Mouse (Mus musculus) urinary bladder, postnatal 25 days (tissue): ENCODE measurements around the gene Grxcr1.

ENCODE experiments used
- DNase-seq: peaks from one replicate; pipeline ENCODE4 v3.0.0; 2022; ENCODE audit warnings: low spot score

The Grxcr1 gene

DNA sequence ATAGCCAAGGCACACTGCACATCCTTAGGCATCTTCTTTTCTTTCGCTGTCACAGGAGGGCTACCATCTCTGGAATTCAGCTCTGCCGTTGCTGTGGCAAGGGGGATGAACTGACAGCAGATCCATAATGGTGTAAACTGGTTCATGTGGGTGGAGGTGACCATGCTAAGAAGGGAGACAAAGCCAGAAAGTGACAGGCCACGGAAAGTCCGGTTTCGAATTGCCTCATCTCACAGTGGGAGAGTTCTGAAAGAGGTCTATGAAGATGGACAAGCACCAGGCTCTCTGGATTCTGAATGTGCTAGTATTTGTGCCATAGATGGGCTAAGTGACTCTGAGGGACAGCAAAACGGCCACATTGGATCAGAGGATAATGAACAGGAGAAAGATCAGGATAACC, at the start of gene Grxcr1:
Grxcr1 (plus strand) TSS at position 92 of the 400 bp plus-strand sequence.
- no peak for DNase-seq

DNA sequence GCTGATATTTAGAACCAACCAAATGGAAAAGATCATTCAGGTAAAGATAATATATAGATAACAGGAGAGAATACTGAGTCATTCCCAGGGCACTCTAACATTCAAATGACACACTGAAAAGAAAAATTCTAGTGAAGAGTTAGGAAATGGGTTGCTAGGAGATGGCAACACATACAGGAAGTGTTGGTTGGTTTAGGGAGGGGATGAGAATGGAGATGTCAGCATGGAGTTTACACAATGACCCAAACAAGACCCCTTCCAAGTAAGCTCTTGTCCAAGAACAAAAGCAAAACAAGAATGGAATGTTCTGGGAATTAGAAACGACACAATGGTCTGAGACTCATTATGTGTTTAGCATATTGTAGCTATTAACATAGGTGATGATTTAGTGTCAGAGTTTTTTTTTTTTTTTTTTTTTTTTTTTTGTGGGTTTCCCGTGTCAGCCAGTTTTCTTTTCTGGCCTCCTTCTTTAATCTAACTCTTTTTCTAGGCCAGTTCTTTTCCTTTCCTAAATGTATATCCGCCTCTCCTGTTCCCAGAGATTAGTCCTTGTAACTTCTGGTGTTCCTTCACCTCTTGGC, 49.6 kb upstream of the Grxcr1 start:
- DNase-seq = no peak

DNA sequence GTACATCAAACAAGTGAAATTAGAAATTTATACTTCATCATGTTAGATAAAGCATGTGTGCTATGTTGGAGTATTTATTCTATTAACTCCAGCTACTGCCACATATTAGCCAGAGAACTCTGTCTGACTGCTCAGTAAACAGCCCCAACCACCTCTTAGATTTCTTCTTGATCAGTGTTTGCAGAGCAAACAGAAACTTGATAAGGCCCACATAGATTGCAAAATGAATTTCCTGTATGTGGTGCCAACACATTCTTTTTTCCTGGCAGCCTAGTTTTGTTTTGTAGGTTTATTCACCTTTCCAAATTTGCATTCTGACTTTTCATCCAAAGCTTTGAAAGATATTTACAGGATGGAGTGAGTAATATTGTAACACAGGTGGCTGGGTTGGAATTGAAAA, 41.2 kb upstream of the Grxcr1 start:
- DNase-seq = no peak

DNA sequence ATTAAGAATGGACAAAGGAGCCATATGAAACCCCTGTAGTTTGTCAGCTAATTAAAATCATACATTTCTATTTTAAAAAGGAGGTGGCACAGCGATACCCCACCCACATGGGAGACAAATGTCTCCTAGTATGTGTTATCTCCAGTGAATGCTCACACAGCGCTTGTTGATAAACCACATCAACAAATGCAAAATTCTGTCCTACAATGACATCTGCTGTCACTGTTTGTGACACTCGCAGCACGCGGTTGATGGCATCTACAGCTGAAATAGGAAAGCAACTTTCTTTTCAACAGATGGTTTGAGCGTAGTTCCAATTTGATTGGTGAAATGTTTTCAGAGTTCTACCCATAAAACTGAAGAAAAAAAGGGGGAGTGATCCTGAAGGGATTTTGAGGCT, 29.0 kb upstream of the Grxcr1 start:
- no peak for DNase-seq

- no peak for DNase-seq
Observed at GRCm38 (mm10) chr5:68003904-68004303, 27.7 kb upstream of the Grxcr1 start.

DNA sequence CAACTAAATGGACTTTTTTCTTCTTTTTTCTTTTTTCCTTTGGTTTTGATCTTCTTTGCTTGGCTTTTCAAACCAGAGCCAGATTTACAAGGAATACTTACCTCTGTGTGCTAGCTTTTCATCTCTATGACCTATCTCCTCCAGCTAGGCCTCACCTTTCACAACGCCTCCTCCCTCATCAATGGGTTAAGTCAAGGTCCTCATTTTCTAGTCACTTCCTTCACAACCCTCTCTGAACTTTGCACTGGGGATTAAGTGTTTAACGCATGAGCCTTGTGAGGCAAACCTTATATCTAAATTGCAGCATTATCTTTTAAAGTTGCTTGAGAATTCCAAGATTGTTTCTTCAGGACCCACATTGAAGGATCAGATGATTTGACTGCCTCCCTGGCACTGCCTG, 27.2 kb upstream of the Grxcr1 start:
- no peak for DNase-seq

- DNase-seq = no peak
Observed at GRCm38 (mm10) chr5:68007074-68007473, 24.6 kb upstream of the Grxcr1 start.

GRCm38 (mm10) chr5:68011569-68011968, 20.1 kb upstream of the Grxcr1 start:
- DNase-seq = no peak

- DNase-seq = peak; percentile 76
Observed at GRCm38 (mm10) chr5:68012618-68013017, 19.0 kb upstream of the Grxcr1 start.

DNA sequence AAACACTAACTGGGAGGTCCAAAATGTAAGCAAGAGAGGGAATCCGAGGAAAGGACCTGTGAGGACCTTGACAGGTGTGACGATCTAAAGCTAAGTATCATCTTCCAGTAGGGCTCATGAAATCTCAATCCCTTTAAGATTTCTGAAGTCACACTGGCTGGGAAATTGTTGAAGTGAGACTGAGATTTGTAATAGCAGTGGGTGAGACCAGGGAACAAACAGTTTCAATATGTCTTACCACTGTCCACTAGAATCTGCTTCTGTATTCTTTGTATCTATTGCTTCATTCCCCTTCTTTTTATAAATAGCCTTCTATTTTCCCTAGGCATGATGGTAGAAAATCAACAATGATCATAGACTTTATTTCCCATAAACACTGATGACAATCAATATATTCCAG, 10.8 kb upstream of the Grxcr1 start:
- DNase-seq = no peak

DNA sequence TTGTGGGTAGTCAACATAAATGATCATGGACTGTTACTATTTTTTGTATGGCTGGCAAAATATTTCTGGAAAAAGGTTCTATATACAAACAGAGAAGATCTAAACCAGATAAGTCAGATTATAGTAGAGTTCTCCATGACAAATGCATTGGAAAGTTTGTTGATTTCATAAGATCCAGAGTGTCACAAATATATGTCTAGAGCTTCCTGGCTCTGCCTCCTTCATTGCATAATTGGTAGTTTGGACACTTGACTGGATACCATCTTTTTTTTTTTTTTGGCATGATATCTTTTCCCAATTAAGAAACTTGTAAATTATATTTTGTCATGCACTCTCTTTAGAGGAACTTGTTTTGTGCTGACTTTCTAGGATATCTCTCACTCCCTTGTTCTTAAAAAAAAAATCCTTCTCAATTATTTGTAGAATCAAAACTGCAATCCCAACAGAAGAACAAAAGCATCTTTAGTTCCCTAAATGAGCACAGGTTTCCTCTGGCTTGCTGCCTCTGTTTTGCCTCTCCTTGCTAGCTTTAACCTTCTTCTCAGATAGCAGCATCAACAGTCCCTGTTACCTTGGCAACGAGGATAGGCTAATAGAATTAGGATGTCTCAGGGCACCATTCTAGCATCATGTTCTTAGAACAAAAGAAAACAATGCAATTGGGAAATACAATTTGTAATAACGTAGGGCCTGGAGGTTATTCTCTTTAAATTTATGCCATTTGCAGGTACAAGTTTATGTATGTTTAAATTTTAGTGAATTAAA, 4.8 kb upstream of the Grxcr1 start:
- DNase-seq = no peak

- no peak for DNase-seq
Observed at GRCm38 (mm10) chr5:68027474-68027873, 4.2 kb upstream of the Grxcr1 start.

DNA sequence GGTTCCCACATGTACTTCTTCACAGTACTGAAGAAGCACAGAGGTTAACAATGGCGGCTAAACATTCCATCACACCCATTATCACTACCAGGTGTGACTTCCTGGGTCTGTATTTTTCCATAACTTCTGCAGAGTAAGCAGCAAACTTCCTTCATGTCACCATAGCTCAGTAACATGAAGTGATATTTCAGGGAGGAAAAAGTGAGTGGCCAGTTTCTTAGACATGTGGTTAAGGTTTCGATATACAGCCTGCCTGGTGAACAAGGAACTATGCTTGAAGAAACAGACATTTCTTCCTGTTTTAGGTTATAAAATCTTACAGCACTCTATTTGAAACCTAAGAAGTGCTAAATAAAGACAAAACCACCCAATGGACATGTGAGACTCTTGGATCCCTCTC, 1.7 kb downstream of the Grxcr1 start:
- DNase-seq = no peak

GRCm38 (mm10) chr5:68039077-68039476, 7.4 kb downstream of the Grxcr1 start:
- DNase-seq = no peak

DNA sequence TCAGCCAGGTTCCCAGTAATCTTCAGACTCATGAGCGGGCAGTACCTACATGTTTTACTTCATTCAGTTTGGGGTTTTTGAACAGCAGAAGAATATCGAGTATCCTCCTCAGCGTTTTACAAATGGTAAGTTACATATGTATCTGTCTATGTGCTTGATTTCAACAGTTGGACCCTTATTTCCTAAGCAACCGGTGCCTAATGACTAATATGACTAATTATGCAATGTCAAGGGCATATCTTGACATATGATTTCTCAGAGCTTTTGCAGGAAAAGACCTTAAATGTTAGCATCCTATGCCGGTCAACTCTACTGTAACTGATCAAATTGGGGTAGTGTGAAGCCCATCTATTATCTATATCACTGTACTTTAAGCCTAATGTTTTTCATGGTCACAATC, 11.7 kb downstream of the Grxcr1 start:
- no peak for DNase-seq

- DNase-seq = no peak
Observed at GRCm38 (mm10) chr5:68048783-68049182, 17.1 kb downstream of the Grxcr1 start.

DNA sequence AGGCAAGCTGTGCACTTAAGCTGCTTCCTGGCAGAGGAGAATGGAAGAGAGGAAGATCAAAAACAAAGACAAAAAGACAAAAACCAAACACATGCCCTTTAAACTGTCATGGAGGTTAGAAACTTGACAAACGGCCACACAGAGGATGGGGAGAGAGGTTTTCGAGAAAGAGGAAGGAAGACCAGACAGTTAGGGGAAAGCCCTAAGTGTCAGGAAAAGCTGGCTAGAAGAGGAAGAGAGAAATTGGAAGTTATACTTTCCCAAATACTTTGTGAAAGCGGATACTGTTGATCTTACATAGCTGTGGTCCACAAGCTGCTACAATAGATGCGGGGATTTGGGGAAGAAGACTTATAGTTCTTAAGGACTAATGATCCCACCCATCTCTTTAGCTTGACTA, 17.9 kb downstream of the Grxcr1 start:
- no peak for DNase-seq

DNA sequence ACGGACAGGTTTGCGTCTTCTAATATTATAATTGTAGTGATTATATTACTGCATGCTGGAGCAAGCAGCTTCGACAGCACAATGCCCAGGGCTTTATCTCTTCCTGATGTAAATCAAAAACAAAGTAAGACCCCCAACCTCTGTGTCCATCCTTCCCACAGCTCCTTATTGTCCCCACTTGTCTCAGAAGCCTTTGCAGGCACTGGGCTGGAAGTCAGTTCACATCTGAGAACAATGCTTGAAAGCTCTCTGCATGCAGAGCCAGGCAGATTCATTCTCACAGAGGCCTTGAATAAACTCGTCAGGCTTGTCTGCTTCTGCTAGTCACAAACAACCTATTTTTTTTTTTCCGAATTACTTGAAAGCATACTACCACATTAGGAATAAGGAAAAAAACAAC, 19.5 kb downstream of the Grxcr1 start:
- no peak for DNase-seq

DNA sequence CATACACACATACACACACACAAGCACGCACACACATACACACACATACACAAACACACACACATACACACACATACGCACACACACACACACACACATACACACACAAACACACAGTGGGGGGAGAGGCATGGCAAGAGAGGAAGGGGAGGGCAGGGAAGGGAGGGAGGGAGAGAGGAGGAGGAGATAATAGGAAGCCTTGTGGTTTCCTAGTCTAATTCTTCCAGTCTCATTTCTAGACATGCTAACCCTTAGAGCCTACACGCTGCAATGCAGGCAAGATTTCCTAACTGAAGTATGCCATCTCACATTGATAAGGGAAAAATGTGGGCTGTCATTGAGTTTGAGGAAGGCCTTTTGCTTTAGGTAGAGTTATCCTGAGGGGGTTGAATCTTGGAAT, 25.9 kb downstream of the Grxcr1 start:
- no peak for DNase-seq

GRCm38 (mm10) chr5:68068694-68069093, 37.1 kb downstream of the Grxcr1 start:
- DNase-seq = no peak

GRCm38 (mm10) chr5:68070308-68070707, 38.7 kb downstream of the Grxcr1 start:
- no peak for DNase-seq

DNA sequence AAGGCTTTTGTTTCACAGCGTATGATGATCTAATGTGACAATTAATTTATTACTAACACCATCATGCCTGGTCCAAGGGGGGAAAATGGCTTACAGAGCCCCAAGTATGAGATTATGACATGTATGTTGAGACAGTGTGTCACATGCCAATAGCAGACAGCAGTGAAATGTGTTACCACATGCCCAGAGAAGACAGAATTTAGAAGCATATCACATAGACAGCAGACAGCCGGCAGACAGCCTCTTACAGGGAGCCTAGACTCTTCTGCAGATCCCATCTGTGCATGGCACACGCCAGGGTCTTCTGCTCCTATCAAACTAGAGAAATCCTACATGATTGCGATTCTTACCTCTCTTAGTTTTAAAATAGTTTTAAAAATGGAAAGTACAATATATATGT, 40.2 kb downstream of the Grxcr1 start:
- no peak for DNase-seq

- no peak for DNase-seq
Observed at GRCm38 (mm10) chr5:68086535-68087098, 55.0 kb downstream of the Grxcr1 start.

- DNase-seq = no peak
Observed at GRCm38 (mm10) chr5:68087174-68087573, 55.5 kb downstream of the Grxcr1 start.
